Comparison of ENCODE assay signal across 24 mouse cellular contexts in the genomic region with DNA sequence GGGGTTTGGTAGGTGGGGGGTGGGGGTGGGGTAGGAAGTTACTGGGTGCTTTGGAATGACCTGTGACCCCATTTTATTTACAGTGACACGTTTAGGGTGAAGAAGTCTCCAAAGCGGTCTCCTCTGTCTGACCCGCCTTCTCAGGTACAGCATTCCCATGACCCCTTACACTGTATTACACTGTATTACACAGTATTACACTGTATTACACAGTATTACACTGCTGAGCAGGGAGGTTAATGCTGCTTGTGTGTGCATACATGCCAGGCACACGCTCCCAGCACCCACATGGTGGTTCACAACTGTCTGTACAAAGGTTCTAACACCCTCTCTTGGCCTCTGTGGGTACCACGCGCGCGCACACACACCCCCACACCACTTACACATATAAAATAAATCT. TPM values are rescaled to one million over a fixed set of nuclear protein-coding genes. Genes with fewer than 3 reads are reported as not detected.
DNase-seq lines count a peak whose midpoint lies in the region; ATAC-seq and TF ChIP-seq lines count a peak whose summit lies in the region.
"Had no signal": no experiment of that assay in that cellular context is flagged by ENCODE, and none has a peak within 500 bp of the region (broad histone marks: within the 10 kb centered on the region; RNA-seq: fewer than 3 reads in every experiment).

No protein-coding gene starts in this region.

- DNase-seq in midbrain, embryonic 14.5 days = no peak
- DNase-seq in forebrain, embryonic 11.5 days (ENCODE audit: low spot score) = no peak
- DNase-seq in liver, postnatal 0 days = no peak
- DNase-seq: adrenal gland, postnatal 25 days; cerebellum, adult 8-10 months; cerebellum, postnatal 36 days; embryo, embryonic 11 days; gastrocnemius, postnatal 14 days; heart, adult 18-20 months; layer of hippocampus, postnatal 36 days; lung, adult 18-20 months; lung, postnatal 10 days; thymus, postnatal 25 days had no signal

- no peak overlapping the region for H3K9ac ChIP-seq in hindbrain, embryonic 13.5 days
- H3K9ac ChIP-seq in hindbrain, embryonic 12.5 days = no peak overlapping the region
- H3K9ac ChIP-seq in midbrain, embryonic 12.5 days (replicated peaks) = no peak overlapping the region
- no peak overlapping the region for H3K9ac ChIP-seq in midbrain, embryonic 14.5 days (replicated peaks; ENCODE audit: low read length)
- no peak overlapping the region for H3K9ac ChIP-seq in forebrain, embryonic 11.5 days (ENCODE audit: low read length)
- no peak overlapping the region for H3K9ac ChIP-seq in forebrain, embryonic 15.5 days (replicated peaks)
- no peak overlapping the region for H3K9ac ChIP-seq in liver, postnatal 0 days (replicated peaks)
- H3K9ac ChIP-seq: heart, embryonic 13.5 days; limb, embryonic 12.5 days; stomach, embryonic 15.5 days had no signal

- H3K4me1 ChIP-seq in hindbrain, embryonic 13.5 days (replicated peaks) = peaks cover 20% of the 10 kb centered on the region
- peaks cover 19% of the 10 kb centered on the region for H3K4me1 ChIP-seq in hindbrain, embryonic 12.5 days
- peaks cover 17% of the 10 kb centered on the region; the same call in 1 of the 2 replicates for H3K4me1 ChIP-seq in midbrain, embryonic 12.5 days
- 0 out of 2 replicates have a peak, but pooled peaks cover 9% of the 10 kb centered on the region for H3K4me1 ChIP-seq in midbrain, embryonic 14.5 days (ENCODE audit: control insufficient read depth, insufficient read depth, low read length)
- H3K4me1 ChIP-seq in forebrain, embryonic 11.5 days (replicated peaks; ENCODE audit: control insufficient read depth, insufficient read depth, low read length) = no peaks in the 10 kb centered on the region
- H3K4me1 ChIP-seq in forebrain, embryonic 15.5 days = peaks cover 26% of the 10 kb centered on the region
- H3K4me1 ChIP-seq in liver, postnatal 0 days (ENCODE audit: insufficient read depth) = no peaks in the 10 kb centered on the region
- H3K4me1 ChIP-seq: stomach, embryonic 15.5 days had no signal

- H3K4me2 ChIP-seq in hindbrain, embryonic 13.5 days = no peak overlapping the region
- no peak overlapping the region for H3K4me2 ChIP-seq in hindbrain, embryonic 12.5 days (replicated peaks)
- no peak overlapping the region for H3K4me2 ChIP-seq in midbrain, embryonic 12.5 days (replicated peaks)
- H3K4me2 ChIP-seq in midbrain, embryonic 14.5 days (ENCODE audit: low read length) = no peak overlapping the region
- no peak overlapping the region for H3K4me2 ChIP-seq in forebrain, embryonic 11.5 days (ENCODE audit: low read depth, low read length, severe bottlenecking)
- no peak overlapping the region for H3K4me2 ChIP-seq in forebrain, embryonic 15.5 days (replicated peaks)
- H3K4me2 ChIP-seq in liver, postnatal 0 days (ENCODE audit: low read depth, low read length) = no peak overlapping the region
- H3K4me2 ChIP-seq: heart, embryonic 13.5 days; limb, embryonic 12.5 days; liver, embryonic 11.5 days; stomach, embryonic 15.5 days had no signal

- H3K27me3 ChIP-seq in hindbrain, embryonic 13.5 days = no peaks in the 10 kb centered on the region
- H3K27me3 ChIP-seq in hindbrain, embryonic 12.5 days = no peaks in the 10 kb centered on the region
- H3K27me3 ChIP-seq in midbrain, embryonic 12.5 days = no peaks in the 10 kb centered on the region
- no peaks in the 10 kb centered on the region for H3K27me3 ChIP-seq in midbrain, embryonic 14.5 days (ENCODE audit: control insufficient read depth, insufficient read depth, low read length)
- no peaks in the 10 kb centered on the region for H3K27me3 ChIP-seq in forebrain, embryonic 11.5 days (ENCODE audit: control insufficient read depth, insufficient read depth, low read length)
- no peaks in the 10 kb centered on the region for H3K27me3 ChIP-seq in forebrain, embryonic 15.5 days
- H3K27me3 ChIP-seq in liver, postnatal 0 days (ENCODE audit: insufficient read depth, low read length) = no peaks in the 10 kb centered on the region
- H3K27me3 ChIP-seq: heart, embryonic 13.5 days; limb, embryonic 12.5 days; stomach, embryonic 15.5 days had no signal

- 95% methylated on average over 8 of the region's 8 CpGs for WGBS in hindbrain, embryonic 13.5 days
- 95% methylated on average over 8 of the region's 8 CpGs for WGBS in hindbrain, embryonic 12.5 days
- WGBS in midbrain, embryonic 12.5 days = 95% methylated on average over 8 of the region's 8 CpGs
- WGBS in midbrain, embryonic 14.5 days = 96% methylated on average over 8 of the region's 8 CpGs
- WGBS in forebrain, embryonic 11.5 days = 93% methylated on average over 8 of the region's 8 CpGs
- WGBS in forebrain, embryonic 15.5 days = 88% methylated on average over 8 of the region's 8 CpGs
- 77% methylated on average over 8 of the region's 8 CpGs for WGBS in liver, postnatal 0 days (ENCODE audit: insufficient replicate concordance)

- no peak overlapping the region for H3K4me3 ChIP-seq in hindbrain, embryonic 13.5 days
- no peak overlapping the region for H3K4me3 ChIP-seq in hindbrain, embryonic 12.5 days
- H3K4me3 ChIP-seq in midbrain, embryonic 12.5 days = no peak overlapping the region
- no peak overlapping the region for H3K4me3 ChIP-seq in midbrain, embryonic 14.5 days (replicated peaks; ENCODE audit: low read depth, low read length)
- no peak overlapping the region for H3K4me3 ChIP-seq in forebrain, embryonic 11.5 days (ENCODE audit: low read depth, low read length)
- no peak overlapping the region for H3K4me3 ChIP-seq in forebrain, embryonic 15.5 days
- H3K4me3 ChIP-seq in liver, postnatal 0 days (ENCODE audit: low read depth, low read length) = no peak overlapping the region
- H3K4me3 ChIP-seq: heart, embryonic 13.5 days; limb, embryonic 12.5 days; stomach, embryonic 15.5 days had no signal

- peak; percentile 57; the same call in 1 of the 2 replicates for ATAC-seq in hindbrain, embryonic 13.5 days (ENCODE audit: low FRiP score)
- no peak for ATAC-seq in hindbrain, embryonic 12.5 days (ENCODE audit: low FRiP score)
- no peak for ATAC-seq in midbrain, embryonic 12.5 days (ENCODE audit: low FRiP score, low read depth)
- no peak for ATAC-seq in midbrain, embryonic 14.5 days (ENCODE audit: low FRiP score, low TSS enrichment)
- 0 out of 2 replicates have a peak, but pooled peaks have one; percentile 47 for ATAC-seq in forebrain, embryonic 11.5 days (replicated peaks; ENCODE audit: low FRiP score)
- 0 out of 2 replicates have a peak, but pooled peaks have one; percentile 21 for ATAC-seq in forebrain, embryonic 15.5 days (replicated peaks)
- no peak for ATAC-seq in liver, postnatal 0 days
- ATAC-seq: inflammation-experienced regulatory T-cells, adult 6 months had no signal

- TF ChIP-seq CTCF in liver, postnatal 0 days (IDR thresholded peaks at IDR 0.05; ENCODE audit: low read depth) = no peak

- no peaks in the 10 kb centered on the region for H3K9me3 ChIP-seq in hindbrain, embryonic 13.5 days
- H3K9me3 ChIP-seq in hindbrain, embryonic 12.5 days (replicated peaks) = no peaks in the 10 kb centered on the region
- no peaks in the 10 kb centered on the region for H3K9me3 ChIP-seq in midbrain, embryonic 12.5 days
- no peaks in the 10 kb centered on the region for H3K9me3 ChIP-seq in midbrain, embryonic 14.5 days (ENCODE audit: control insufficient read depth, low read length)
- H3K9me3 ChIP-seq in forebrain, embryonic 11.5 days (ENCODE audit: control insufficient read depth, low read length) = no peaks in the 10 kb centered on the region
- no peaks in the 10 kb centered on the region for H3K9me3 ChIP-seq in forebrain, embryonic 15.5 days
- H3K9me3 ChIP-seq in liver, postnatal 0 days (ENCODE audit: low read length) = no peaks in the 10 kb centered on the region
- H3K9me3 ChIP-seq: heart, embryonic 13.5 days; limb, embryonic 12.5 days; stomach, embryonic 15.5 days had no signal

- no peak for TF ChIP-seq EP300 in liver, postnatal 0 days (IDR thresholded peaks at IDR 0.05; ENCODE audit: low read depth)

- peak overlapping the region; percentile 82; the same call in 1 of the 2 replicates for H3K27ac ChIP-seq in hindbrain, embryonic 13.5 days
- no peak overlapping the region for H3K27ac ChIP-seq in hindbrain, embryonic 12.5 days
- 0 out of 2 replicates have a peak overlapping the region, but pooled peaks have one; percentile 16 for H3K27ac ChIP-seq in midbrain, embryonic 12.5 days (replicated peaks)
- H3K27ac ChIP-seq in midbrain, embryonic 14.5 days (replicated peaks; ENCODE audit: low read depth, low read length) = no peak overlapping the region
- H3K27ac ChIP-seq in forebrain, embryonic 11.5 days (ENCODE audit: low read depth, low read length) = no peak overlapping the region; the same call in 1 of the 2 replicates
- peak overlapping the region; percentile 60 for H3K27ac ChIP-seq in forebrain, embryonic 15.5 days (replicated peaks)
- no peak overlapping the region for H3K27ac ChIP-seq in liver, postnatal 0 days (ENCODE audit: low read depth)
- H3K27ac ChIP-seq: heart, embryonic 13.5 days; stomach, embryonic 15.5 days had no signal

- peaks cover 68% of the 10 kb centered on the region for H3K36me3 ChIP-seq in hindbrain, embryonic 13.5 days
- H3K36me3 ChIP-seq in hindbrain, embryonic 12.5 days = peaks cover 73% of the 10 kb centered on the region
- H3K36me3 ChIP-seq in midbrain, embryonic 12.5 days = peaks cover 70% of the 10 kb centered on the region
- peaks cover 75% of the 10 kb centered on the region for H3K36me3 ChIP-seq in midbrain, embryonic 14.5 days (ENCODE audit: control insufficient read depth, insufficient read depth, low read length)
- no peaks in the 10 kb centered on the region for H3K36me3 ChIP-seq in forebrain, embryonic 11.5 days (ENCODE audit: control insufficient read depth, insufficient read depth, low read length)
- peaks cover 61% of the 10 kb centered on the region for H3K36me3 ChIP-seq in forebrain, embryonic 15.5 days
- H3K36me3 ChIP-seq in liver, postnatal 0 days (replicated peaks; ENCODE audit: insufficient read depth, low read length) = 0 out of 2 replicates have a peak, but pooled peaks cover 11% of the 10 kb centered on the region

RNA-seq across cellular contexts. Expression of a gene that starts 40.4 kb away (rescaled TPM):
- 0.16 TPM in 1 of 2 replicates, not detected in the other for polyA plus RNA-seq in hindbrain, embryonic 13.5 days (2015; fragmentation: Nextera tagmentation; extraction: Ambion mirVana)
- polyA plus RNA-seq in hindbrain, embryonic 12.5 days (2016; fragmentation: Nextera tagmentation; extraction: Ambion mirVana) = not detected in 2 replicates
- not detected in 2 replicates for polyA plus RNA-seq in midbrain, embryonic 12.5 days (2016; fragmentation: Nextera tagmentation; extraction: Ambion mirVana)
- not detected in 2 replicates for polyA plus RNA-seq in midbrain, embryonic 14.5 days (2014; fragmentation: Nextera tagmentation; extraction: Ambion mirVana)
- polyA plus RNA-seq in forebrain, embryonic 11.5 days (2014; fragmentation: Nextera tagmentation; extraction: Ambion mirVana) = not detected in 2 replicates
- polyA plus RNA-seq in forebrain, embryonic 15.5 days (2015; fragmentation: Nextera tagmentation; extraction: Ambion mirVana) = not detected in 2 replicates
- polyA plus RNA-seq in liver, postnatal 0 days (2015; fragmentation: Nextera tagmentation; extraction: Ambion mirVana) = 0.38 and 0.52 TPM in 2 replicates
- polyA plus RNA-seq: brain, embryonic 14.5 days; limb, embryonic 12.5 days; liver, embryonic 11.5 days; neural tube, embryonic 11.5 days had no signal

Comparison
In these comparisons a context has a peak if more than half of its experiments do, and no peak if none do; other contexts are left out.
1. ATAC-seq: peak in hindbrain, embryonic 13.5 days (single experiment), forebrain, embryonic 11.5 days (single experiment) and forebrain, embryonic 15.5 days (single experiment); none in hindbrain, embryonic 12.5 days (single experiment), midbrain, embryonic 12.5 days (single experiment), midbrain, embryonic 14.5 days (single experiment) and liver, postnatal 0 days (single experiment).
2. H3K27ac ChIP-seq: peak in hindbrain, embryonic 13.5 days (single experiment), midbrain, embryonic 12.5 days (single experiment) and forebrain, embryonic 15.5 days (single experiment); none in hindbrain, embryonic 12.5 days (single experiment), midbrain, embryonic 14.5 days (single experiment), forebrain, embryonic 11.5 days (single experiment) and liver, postnatal 0 days (single experiment).